Mouse (Mus musculus) hindbrain, embryonic 13.5 days (tissue): ENCODE measurements around the gene Ep300. TPM values are rescaled to one million over a fixed set of nuclear protein-coding genes. Genes with fewer than 3 reads are reported as not detected.

ENCODE experiments used
- ATAC-seq: fragments of 200-750 bp; cut with Nextera tagmentation; 2 replicates; pipeline ENCODE4 v1.8.0; 2017; ENCODE audit warnings: moderate TSS enrichment; ENCODE audit not compliant: low FRiP score
- H3K27ac ChIP-seq: fragments of 300-500 bp; sonication (generic); 2 replicates; pipeline ENCODE4 v1.5.1; 2015; ENCODE audit warnings: inconsistent platforms, mild to moderate bottlenecking, moderate library complexity
- H3K27me3 ChIP-seq: fragments of 300-500 bp; sonication (generic); 2 replicates; pipeline ENCODE4 v1.6.1; 2015; ENCODE audit warnings: mild to moderate bottlenecking, inconsistent platforms
- H3K36me3 ChIP-seq: fragments of 300-500 bp; sonication (generic); 2 replicates; pipeline ENCODE4 v1.6.1; 2015; ENCODE audit warnings: mild to moderate bottlenecking, inconsistent platforms
- H3K4me1 ChIP-seq: fragments of 300-500 bp; sonication (generic); replicated peaks from 2 replicates; pipeline ENCODE4 v1.6.1; 2015; ENCODE audit warnings: inconsistent platforms
- H3K4me2 ChIP-seq: fragments of 300-500 bp; sonication (generic); 2 replicates; pipeline ENCODE4 v1.6.1; 2015; ENCODE audit warnings: inconsistent platforms, mild to moderate bottlenecking, moderate library complexity
- H3K4me3 ChIP-seq: fragments of 300-500 bp; sonication (generic); 2 replicates; pipeline ENCODE4 v1.5.1; 2015; ENCODE audit warnings: mild to moderate bottlenecking, inconsistent platforms
- H3K9ac ChIP-seq: fragments of 300-500 bp; sonication (generic); 2 replicates; pipeline ENCODE4 v1.6.1; 2015; ENCODE audit warnings: mild to moderate bottlenecking, inconsistent platforms
- H3K9me3 ChIP-seq: fragments of 300-500 bp; sonication (generic); 2 replicates; pipeline ENCODE4 v1.6.1; 2016; ENCODE audit warnings: inconsistent platforms
- whole genome bisulfite sequencing: fragments of 180-500 bp; shearing (Covaris S2); methylation state at CpG from one replicate; pipeline ENCODE4 v1.1.7; 2015; 5-methylcytosine and 5-hydroxymethylcytosine counted together
- polyA plus RNA-seq: library from polyadenylated mRNA; unstranded; fragments of >200 nt; fragmentation: Nextera tagmentation; extraction: Ambion mirVana; gene quantifications from 2 replicates; pipeline ENCODE4 v1.2.1, GENCODE M21; 2015

Gene Ep300
- polyA plus RNA-seq = 20.4 and 20.6 TPM in 2 replicates

DNA sequence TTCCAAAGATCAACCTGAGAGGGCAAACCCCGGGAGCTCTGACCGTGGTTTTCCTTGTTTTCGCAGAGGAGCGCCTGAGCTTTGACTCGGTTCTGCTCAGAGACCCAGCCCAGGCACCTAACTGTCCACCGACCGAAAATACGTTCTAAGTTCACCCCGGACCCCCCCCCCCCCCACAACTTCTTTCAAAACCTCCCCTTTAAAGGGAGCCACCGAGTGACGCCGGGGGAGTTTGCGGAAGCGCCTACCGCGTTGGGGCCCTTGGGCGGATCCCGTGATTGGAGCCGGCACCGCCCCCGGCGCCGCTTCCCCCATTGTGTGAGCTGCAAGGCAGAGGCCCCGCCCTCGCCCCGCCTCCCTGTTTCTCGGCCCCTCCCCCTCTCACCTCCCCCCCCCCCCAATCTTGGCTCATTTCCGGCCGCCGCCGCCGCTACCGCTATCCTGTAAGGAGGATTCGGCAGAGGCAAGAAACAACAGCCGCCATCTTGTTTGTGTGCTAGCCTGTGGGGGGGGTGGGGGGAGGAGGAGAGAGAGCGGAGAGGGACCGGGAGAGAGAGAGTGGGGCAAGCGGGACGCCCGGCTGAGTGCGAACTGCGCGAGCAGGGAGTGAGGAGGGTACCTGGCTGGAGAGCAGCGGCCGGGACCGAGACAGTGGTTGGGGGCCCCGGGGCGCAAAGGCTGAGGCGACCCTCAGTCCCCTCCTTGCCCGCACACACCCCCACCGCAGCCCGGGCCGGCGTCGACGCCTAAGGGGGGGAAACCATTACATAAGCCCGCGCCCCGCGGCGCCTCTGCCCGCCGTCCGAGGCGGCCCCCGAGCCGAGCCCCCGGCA, at the start of gene Ep300:
Gene Ep300 (plus strand): TSS at position 439 of the 833 bp plus-strand sequence.
- peak within 1 kb of the TSS; percentile 97 for H3K4me2 ChIP-seq
- peak; percentile 96 for ATAC-seq
- H3K27me3 ChIP-seq = no peaks in the 10 kb centered on the region
- WGBS = under 1% methylated on average over 53 of the region's 68 CpGs
- peak within 1 kb of the TSS; percentile 97 for H3K4me3 ChIP-seq
- peaks cover 3% of the 10 kb centered on the region; the same call in 1 of the 2 replicates for H3K36me3 ChIP-seq
- H3K4me1 ChIP-seq = peaks cover 33% of the 10 kb centered on the region
- peak within 1 kb of the TSS; percentile 100 for H3K27ac ChIP-seq
- peak within 1 kb of the TSS; percentile 100 for H3K9ac ChIP-seq
- H3K9me3 ChIP-seq = no peaks in the 10 kb centered on the region

DNA sequence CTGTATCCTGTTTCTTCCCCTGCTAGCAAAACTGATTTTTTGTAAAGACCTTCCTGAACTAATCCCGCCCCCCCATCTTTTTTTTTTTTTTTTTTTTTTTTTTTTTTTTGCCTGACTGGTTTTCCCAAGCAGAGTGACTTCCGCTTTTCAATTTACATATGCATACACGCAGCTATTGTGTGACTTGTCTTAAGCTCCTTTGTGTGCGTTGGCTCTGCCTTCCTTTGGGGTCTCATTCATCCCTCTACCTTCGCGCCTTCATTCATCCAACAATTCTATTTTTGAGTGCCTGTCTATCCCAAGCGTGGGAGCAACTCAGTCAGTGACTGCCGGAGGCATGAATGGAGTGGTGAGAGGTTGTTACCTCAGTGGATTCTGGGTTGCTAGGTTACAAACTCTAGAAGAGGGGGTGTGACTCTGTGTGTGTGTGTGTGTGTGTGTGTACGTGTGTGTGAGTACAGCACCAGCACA, 49.2 kb upstream of the Ep300 start:
- no peaks in the 10 kb centered on the region for H3K4me1 ChIP-seq
- no peaks in the 10 kb centered on the region for H3K27me3 ChIP-seq
- H3K36me3 ChIP-seq = no peaks in the 10 kb centered on the region
- WGBS = 9% methylated on average over 9 of the region's 9 CpGs
- H3K27ac ChIP-seq = no peak overlapping the region
- no peak overlapping the region for H3K9ac ChIP-seq
- no peak for ATAC-seq
- 0 out of 2 replicates have a peak overlapping the region, but pooled peaks have one; percentile 25 for H3K4me2 ChIP-seq
- no peaks in the 10 kb centered on the region for H3K9me3 ChIP-seq
- H3K4me3 ChIP-seq = no peak overlapping the region

DNA sequence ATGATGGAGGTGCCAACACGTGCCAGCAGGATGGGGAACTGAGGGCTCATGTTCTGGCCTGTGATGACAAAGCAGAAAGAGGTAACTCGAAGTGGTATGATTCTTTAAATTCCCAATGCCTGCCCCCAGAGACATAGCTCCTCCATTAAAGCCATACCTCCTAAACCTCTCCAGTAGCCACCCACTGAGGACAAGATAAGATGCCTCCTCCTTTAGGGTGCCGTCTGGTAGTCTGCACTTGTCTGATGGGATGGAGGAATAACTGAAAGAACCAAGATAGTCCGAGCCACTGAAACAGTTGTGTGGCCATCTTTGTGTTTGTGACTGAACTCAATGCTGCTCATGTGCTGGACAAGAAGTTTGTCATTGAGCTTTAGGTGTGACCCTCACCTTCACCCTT, 47.0 kb upstream of the Ep300 start:
- H3K4me3 ChIP-seq = no peak overlapping the region
- H3K4me2 ChIP-seq = no peak overlapping the region
- 89% methylated on average over 4 of the region's 4 CpGs for WGBS
- no peak overlapping the region for H3K9ac ChIP-seq
- no peaks in the 10 kb centered on the region for H3K27me3 ChIP-seq
- H3K36me3 ChIP-seq = no peaks in the 10 kb centered on the region
- no peaks in the 10 kb centered on the region for H3K4me1 ChIP-seq
- H3K9me3 ChIP-seq = no peaks in the 10 kb centered on the region
- no peak for ATAC-seq
- no peak overlapping the region for H3K27ac ChIP-seq

DNA sequence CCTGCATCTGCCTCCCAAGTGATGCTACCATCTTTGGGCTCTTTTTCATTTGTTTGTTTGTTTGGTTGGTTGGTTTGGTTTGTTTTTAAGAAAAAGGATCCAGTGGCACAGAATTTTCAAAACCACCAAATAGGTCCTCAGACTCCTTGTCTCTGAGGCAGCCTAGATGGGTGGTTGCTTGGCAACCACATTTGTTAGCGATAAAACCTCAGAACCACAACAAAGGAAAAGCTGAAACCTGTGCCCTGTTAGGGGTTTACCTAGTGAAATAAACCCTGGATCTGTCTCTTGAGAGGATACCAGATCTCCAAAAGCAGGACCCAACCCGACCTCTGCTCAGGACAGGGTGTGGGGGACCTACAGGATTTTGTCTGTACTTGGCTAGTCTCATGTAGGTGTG, 45.6 kb upstream of the Ep300 start:
- Histone ChIP-seq H3K36me3 (no peaks in the 10 kb centered on the region), H3K4me3 (no peak overlapping the region), H3K27ac (no peak overlapping the region), H3K4me2 (no peak overlapping the region), H3K27me3 (no peaks in the 10 kb centered on the region), H3K9me3 (no peaks in the 10 kb centered on the region), H3K9ac (no peak overlapping the region), H3K4me1 (no peaks in the 10 kb centered on the region)
- 73% methylated on average over 2 of the region's 2 CpGs for WGBS
- ATAC-seq = no peak

DNA sequence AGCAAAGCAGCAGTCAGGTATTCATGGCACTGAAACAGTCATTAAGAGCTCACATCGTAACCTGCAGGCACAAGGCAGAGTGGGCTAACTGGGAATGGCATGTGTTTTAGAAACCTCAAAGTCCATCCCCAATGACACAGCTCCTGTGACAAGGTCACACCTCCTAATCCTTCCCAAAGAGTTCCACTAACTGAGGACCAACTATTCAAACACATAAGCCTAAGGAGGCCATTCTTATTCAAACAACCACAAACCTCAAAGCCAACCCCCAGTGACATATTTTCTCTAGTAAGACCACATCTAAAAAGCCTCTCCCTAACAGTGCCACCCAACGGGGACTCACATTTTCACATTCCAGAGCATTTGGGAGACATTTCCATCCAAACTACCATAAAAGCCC, 40.2 kb upstream of the Ep300 start:
- Histone ChIP-seq H3K4me3 (no peak overlapping the region), H3K4me1 (no peaks in the 10 kb centered on the region), H3K27me3 (no peaks in the 10 kb centered on the region), H3K4me2 (no peak overlapping the region), H3K27ac (no peak overlapping the region), H3K9me3 (no peaks in the 10 kb centered on the region), H3K9ac (no peak overlapping the region), H3K36me3 (no peaks in the 10 kb centered on the region)
- WGBS = 91% methylated on average over 2 of the region's 2 CpGs
- no peak for ATAC-seq

DNA sequence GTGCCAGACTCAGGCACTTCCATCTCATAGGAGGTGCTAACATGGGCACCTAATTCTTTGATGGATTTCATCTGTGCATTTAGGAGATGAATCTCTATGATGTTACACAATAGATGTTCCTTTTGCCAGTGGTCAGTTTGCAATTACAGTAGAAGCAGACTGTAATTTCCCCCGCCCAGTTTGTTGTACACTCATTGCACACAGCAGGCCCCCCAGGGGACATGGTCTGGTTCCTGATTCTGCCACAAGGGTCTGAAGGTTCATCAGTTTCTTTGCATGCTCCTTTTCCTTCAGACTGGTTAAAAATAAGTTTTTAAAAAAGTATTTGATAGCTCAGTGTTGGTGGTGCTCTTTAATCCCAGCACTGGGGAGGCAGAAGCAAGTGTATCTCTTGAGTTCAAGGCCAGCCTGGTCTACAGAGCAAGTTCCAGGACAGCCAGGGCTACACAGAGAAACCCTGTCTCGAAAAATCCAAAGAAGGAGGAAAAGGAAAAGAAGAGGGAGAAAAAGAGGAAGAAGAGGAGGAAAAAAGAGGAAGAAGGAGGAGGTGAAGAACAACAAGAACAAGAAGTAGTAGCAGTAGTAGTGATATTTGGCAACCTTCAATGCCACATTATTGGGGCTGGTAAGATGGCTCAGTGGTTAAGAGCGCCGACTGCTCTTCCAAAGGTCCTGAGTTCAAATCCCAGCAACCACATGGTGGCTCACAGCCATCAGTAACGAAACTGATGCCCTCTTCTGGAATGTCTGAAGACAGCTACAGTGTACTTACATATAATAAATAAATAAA, 39.6 kb upstream of the Ep300 start:
- Histone ChIP-seq H3K4me2 (no peak overlapping the region), H3K9me3 (no peaks in the 10 kb centered on the region), H3K4me3 (no peak overlapping the region), H3K4me1 (no peaks in the 10 kb centered on the region), H3K36me3 (no peaks in the 10 kb centered on the region), H3K27me3 (no peaks in the 10 kb centered on the region), H3K9ac (no peak overlapping the region), H3K27ac (no peak overlapping the region)
- ATAC-seq = no peak
- 84% methylated on average over 5 of the region's 5 CpGs for WGBS

DNA sequence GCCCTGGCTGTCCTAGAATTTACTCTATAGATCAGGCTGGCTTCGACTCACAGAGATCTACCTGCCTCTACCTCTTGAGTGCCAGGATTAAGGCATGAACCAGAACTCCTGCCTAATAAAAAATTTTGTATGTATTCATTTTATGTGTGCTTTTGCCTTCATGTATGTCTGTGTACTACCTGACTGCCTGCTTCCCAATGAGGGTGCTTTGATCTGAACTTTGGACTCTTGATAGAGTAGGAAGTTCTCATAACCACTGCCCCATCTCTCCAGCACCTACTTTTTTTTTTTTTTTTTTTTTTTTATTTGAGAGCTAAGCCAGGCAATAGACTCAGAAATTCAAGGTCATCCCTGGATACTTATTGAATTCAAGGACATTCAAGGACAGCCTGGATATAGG, 31.7 kb upstream of the Ep300 start:
- H3K36me3 ChIP-seq = no peaks in the 10 kb centered on the region
- no peak overlapping the region for H3K9ac ChIP-seq
- no peaks in the 10 kb centered on the region for H3K27me3 ChIP-seq
- H3K27ac ChIP-seq = no peak overlapping the region
- no peak overlapping the region for H3K4me3 ChIP-seq
- no peak for ATAC-seq
- no peaks in the 10 kb centered on the region for H3K9me3 ChIP-seq
- H3K4me2 ChIP-seq = no peak overlapping the region
- 93% methylated on average over 1 of the region's 1 CpGs for WGBS
- 0 out of 2 replicates have a peak, but pooled peaks cover 3% of the 10 kb centered on the region for H3K4me1 ChIP-seq

DNA sequence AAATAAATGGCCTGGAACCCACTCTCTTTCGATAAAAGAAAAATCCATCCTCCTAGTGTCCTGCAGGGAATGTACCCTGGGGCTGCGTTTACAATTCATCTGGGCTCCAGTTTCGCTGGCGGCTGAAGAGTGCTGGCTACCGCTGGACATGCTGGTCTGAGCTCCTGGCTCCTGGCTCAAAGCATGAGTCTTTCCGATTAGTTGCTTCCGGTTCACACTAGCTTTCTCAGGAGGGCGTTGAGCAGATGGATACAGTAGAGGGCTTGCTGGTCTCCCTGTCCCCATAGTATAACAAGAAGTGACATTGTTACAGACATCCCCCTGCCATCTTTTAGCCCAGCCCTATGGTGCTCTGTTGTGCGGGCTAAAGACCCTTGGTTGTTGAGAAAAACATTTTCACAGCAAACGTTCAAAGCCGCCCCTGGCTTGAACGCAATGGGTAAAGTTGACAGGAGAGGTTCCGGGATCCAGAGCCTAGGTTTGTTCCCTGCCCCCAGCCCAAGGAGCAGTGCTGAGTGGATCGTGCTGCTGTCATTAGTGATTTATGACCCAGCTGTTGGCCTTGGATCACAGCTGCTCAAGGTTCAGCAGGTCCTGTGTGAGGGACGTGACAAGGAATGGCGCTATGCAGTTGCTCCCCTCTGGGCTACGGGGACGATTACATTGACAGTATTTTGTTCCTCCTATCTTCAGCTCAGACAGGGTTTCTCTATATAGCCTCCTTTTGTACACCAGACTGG, 30.4 kb upstream of the Ep300 start:
- Histone ChIP-seq H3K9me3 (no peaks in the 10 kb centered on the region), H3K36me3 (no peaks in the 10 kb centered on the region), H3K4me1 (0 out of 2 replicates have a peak, but pooled peaks cover 3% of the 10 kb centered on the region), H3K9ac (no peak overlapping the region), H3K4me2 (no peak overlapping the region), H3K4me3 (no peak overlapping the region), H3K27ac (no peak overlapping the region), H3K27me3 (no peaks in the 10 kb centered on the region)
- ATAC-seq = no peak
- WGBS = 58% methylated on average over 18 of the region's 18 CpGs

DNA sequence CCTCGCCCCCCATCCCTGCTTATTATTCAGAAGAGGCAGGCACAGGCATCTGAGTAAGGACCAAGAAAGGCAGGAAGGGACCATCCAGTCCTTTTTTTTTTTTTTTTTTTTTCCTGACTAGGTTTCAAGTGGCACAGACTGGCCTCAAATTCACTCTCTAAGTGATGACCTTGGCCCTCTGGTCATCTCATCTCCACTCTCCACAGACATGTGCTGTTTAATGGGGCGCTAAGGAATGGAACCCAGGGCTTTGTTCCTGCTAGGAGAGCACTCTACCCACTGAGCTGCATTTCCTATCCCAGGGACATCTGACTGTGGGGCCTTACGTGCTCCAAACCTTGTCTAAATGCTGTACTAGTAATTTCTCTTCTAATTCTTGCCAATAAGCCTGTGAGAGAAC, 29.2 kb upstream of the Ep300 start:
- H3K4me3 ChIP-seq = no peak overlapping the region
- H3K27ac ChIP-seq = no peak overlapping the region
- H3K27me3 ChIP-seq = no peaks in the 10 kb centered on the region
- no peaks in the 10 kb centered on the region for H3K36me3 ChIP-seq
- H3K9me3 ChIP-seq = no peaks in the 10 kb centered on the region
- ATAC-seq = no peak
- 74% methylated on average over 3 of the region's 3 CpGs for WGBS
- H3K4me1 ChIP-seq = 0 out of 2 replicates have a peak, but pooled peaks cover 3% of the 10 kb centered on the region
- H3K9ac ChIP-seq = no peak overlapping the region
- no peak overlapping the region for H3K4me2 ChIP-seq

DNA sequence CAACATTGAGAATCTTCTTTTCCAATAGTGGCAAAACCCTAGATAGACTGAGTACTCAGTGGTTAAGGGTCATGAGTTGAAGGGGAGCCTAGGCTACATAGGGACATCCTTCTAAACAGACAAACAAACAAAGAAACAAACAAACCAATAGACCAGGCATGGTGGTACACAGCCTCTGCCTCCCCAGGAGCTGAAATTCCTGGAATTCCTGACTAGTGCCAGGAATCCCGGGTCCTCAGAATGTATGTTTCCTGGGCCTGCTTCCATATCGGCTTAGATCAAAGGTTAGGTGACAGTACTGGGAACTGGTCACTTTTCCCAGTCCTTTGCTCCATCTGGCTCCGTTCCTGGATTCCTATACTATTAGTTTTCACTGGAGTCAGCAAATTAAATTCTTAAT, 23.6 kb upstream of the Ep300 start:
- H3K27me3 ChIP-seq = no peaks in the 10 kb centered on the region
- no peaks in the 10 kb centered on the region for H3K9me3 ChIP-seq
- no peak overlapping the region for H3K9ac ChIP-seq
- H3K4me1 ChIP-seq = no peaks in the 10 kb centered on the region
- no peak overlapping the region for H3K4me3 ChIP-seq
- H3K4me2 ChIP-seq = no peak overlapping the region
- no peak overlapping the region for H3K27ac ChIP-seq
- no peak for ATAC-seq
- H3K36me3 ChIP-seq = no peaks in the 10 kb centered on the region
- 51% methylated on average over 3 of the region's 3 CpGs for WGBS

DNA sequence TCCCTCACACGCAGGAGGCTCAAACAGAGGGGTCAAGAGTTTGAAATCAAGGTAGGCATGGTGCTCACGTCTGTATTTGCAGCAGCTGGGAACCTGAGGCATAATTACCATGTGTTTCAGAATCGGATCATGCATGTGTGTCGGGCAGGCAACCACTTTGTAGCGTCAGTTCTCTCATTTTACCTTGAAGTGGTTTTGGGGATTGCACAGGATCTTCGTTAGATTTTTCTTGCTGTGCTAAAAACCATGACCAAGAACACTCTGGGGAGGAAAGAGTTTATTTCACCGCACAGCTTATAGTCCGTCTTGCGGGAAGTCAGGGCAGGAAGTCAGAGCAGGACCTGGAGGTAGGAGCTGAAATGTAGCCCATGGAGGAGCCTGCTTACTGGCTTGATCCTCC, 23.2 kb upstream of the Ep300 start:
- Histone ChIP-seq H3K36me3 (no peaks in the 10 kb centered on the region), H3K9ac (no peak overlapping the region), H3K27me3 (no peaks in the 10 kb centered on the region), H3K4me1 (no peaks in the 10 kb centered on the region), H3K4me2 (no peak overlapping the region), H3K27ac (no peak overlapping the region), H3K9me3 (no peaks in the 10 kb centered on the region), H3K4me3 (no peak overlapping the region)
- ATAC-seq = no peak
- WGBS = 82% methylated on average over 9 of the region's 9 CpGs
